Mouse (Mus musculus): ENCODE measurements at regions not wholly inside any gene's neighbourhood (a gene's known extent, or its start where the extent isn't known, plus 50 kb on each side); places are given as distances from the start of the nearest gene placed in this dataset.
A peak's percentile ranks its signal among the peaks of the same experiment; 100 is the strongest.

DNA sequence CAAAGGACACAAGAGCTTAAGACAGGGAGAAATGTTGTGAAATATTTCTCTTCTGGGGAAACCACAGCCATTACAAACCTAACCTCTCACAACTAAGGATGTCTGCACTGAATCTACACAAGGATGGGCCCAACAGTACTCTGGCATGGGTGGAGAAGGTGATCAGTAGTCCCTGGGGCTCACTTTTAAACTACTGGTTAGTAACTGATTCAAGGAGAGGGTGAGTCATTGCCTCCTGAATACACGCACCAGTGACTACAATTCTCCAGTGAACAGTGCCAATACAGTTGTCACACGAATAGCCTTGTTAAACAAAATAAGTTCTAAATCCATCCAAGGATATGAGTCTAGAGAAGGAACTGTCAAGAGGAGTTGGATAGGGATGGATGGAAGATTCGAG lies 232.6 kb upstream of the Gm21830 start:
- DNase-seq = peak; percentile 13

DNA sequence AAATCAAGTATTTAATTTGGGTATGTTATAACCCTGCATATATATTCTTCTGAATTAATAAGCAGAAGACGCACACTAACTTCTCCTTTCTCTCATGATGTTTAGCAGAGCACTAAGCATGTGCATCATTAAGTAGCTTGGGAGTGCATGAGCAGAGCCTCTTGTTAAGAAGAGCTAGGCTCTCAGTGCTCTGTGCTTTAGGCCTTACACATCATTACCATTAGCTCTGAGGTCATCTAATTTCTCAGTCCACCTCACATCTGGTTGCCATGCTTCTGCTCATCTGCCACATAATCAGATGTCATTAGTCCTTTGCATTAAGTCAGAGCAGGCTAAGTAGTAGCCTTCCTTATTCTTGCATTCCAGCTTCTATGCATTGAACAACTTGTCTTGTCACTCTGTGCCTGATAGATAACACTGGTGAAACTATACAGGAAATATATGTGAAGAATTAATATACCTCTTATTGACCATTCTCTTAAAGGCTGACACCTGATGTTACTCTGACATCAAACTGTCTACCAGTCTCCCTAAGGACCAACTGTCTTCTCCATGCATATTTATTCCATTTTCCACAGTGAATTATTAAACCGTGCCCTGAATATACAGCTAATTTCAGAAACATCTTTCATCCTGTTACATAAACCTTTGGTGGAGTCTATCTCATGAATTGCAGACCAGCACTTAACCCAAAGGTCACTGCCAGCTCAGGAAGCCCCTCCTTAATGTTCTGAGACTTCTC lies 192.3 kb upstream of the Gm21830 start:
- DNase-seq = no peak

DNA sequence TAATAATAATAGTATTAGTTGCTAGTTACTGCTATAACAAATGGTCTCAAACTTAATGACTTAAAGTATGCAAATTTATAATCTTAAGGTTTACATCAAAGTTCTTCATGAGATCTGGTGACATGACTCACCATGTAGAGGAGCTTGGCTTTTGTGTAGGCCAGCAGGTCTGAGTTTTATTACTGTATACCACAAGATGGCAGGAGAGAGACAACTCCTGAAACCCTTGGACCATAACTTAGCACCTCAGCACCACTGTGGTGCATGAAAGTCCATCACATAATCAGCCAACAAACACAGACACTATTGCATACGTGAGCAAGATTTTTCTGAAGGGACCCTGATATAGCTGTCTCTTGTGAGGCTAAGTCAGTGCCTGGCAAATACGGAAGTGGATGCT lies 187.2 kb upstream of the Gm21830 start:
- peak; percentile 2 for DNase-seq

DNA sequence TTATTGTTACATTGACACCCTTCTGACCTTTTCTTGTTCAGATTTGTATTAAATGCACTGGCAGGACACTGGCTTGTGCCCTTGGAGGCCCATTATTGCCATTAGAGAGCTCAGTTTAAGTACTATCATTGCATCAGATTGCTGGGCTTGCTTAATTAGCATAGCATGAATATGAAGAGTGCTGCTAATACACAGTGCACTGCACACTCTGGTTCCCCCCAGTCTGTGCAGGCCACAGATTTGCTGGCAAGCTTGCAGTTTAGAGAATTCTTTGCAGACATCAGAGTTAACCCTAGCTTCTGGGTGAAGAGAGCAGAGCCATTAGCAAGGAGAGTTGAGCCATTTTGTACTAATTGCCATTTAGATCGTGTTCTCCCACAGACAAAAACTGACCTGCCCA lies 156.1 kb upstream of the Gm21830 start:
- no peak for DNase-seq
